Mouse (Mus musculus): ENCODE data around the gene Zfp423.

- no peak for TF ChIP-seq GATA1 (IDR thresholded peaks at IDR 0.05; ENCODE audit: low read length)
- no peak for TF ChIP-seq TAL1 (IDR thresholded peaks at IDR 0.05; ENCODE audit: low read length)
These were observed 86.3 kb downstream of the Zfp423 start for GRCm38 (mm10) chr8:87872987-87873550.
